Mouse (Mus musculus) R1 (cell line): ENCODE measurements around the gene 1700037H04Rik.
"Not testable (repeated sequence)": the region's sequence is repeated elsewhere in the genome, so short reads cannot be mapped to it uniquely, and the experiment has no call there.

Source experiments
- DNase-seq: peaks from one replicate; pipeline ENCODE4 v3.0.0-alpha.2; 2018; ENCODE audit warnings: low read depth, low spot score

1700037H04Rik gene

GRCm38 (mm10) chr2:131128211-131128610 is 31.7 kb downstream of the 1700037H04Rik start:
- no peak for DNase-seq

- DNase-seq: no peak
These were observed 32.6 kb downstream of the 1700037H04Rik start, which contains the start of gene Hspa12b for GRCm38 (mm10) chr2:131127161-131127730. Hspa12b (plus strand) TSS chr2:131127280.

GRCm38 (mm10) chr2:131125964-131126815 is 33.7 kb downstream of the 1700037H04Rik start:
- no peak for DNase-seq

GRCm38 (mm10) chr2:131125157-131125963 is 34.5 kb downstream of the 1700037H04Rik start:
- DNase-seq: no peak

- no peak for DNase-seq
These were observed 35.7 kb downstream of the 1700037H04Rik start for GRCm38 (mm10) chr2:131124166-131124565.

- DNase-seq: no peak
These were observed 40.8 kb downstream of the 1700037H04Rik start for GRCm38 (mm10) chr2:131118968-131119574.

- DNase-seq: no peak
These were observed 53.9 kb downstream of the 1700037H04Rik start for GRCm38 (mm10) chr2:131105989-131106388.

- DNase-seq: not testable (repeated sequence)
These were observed 54.8 kb downstream of the 1700037H04Rik start for GRCm38 (mm10) chr2:131105061-131105460.

- no peak for DNase-seq
These were observed 55.9 kb downstream of the 1700037H04Rik start for GRCm38 (mm10) chr2:131104021-131104420.

GRCm38 (mm10) chr2:131101530-131101929 is 58.4 kb downstream of the 1700037H04Rik start:
- no peak for DNase-seq

- DNase-seq: peak; percentile 33
These were observed 62.8 kb downstream of the 1700037H04Rik start for GRCm38 (mm10) chr2:131097087-131097486.
